Mouse (Mus musculus) lung, adult 18-20 months (tissue): Measurements from ENCODE around the gene Arhgef40.

Experiments
- DNase-seq, 2 experiments: peaks; one replicate each; pipeline ENCODE4 v3.0.0; 2022; ENCODE audit warnings: mixed read lengths in 2 of 2

Gene Arhgef40

GRCm38 (mm10) chr14:51984247-51985231 lies at the start of gene Arhgef40:
Gene Arhgef40 (plus strand): TSS chr14:51984719.
- peak; percentile 58 to 74 for DNase-seq

DNA sequence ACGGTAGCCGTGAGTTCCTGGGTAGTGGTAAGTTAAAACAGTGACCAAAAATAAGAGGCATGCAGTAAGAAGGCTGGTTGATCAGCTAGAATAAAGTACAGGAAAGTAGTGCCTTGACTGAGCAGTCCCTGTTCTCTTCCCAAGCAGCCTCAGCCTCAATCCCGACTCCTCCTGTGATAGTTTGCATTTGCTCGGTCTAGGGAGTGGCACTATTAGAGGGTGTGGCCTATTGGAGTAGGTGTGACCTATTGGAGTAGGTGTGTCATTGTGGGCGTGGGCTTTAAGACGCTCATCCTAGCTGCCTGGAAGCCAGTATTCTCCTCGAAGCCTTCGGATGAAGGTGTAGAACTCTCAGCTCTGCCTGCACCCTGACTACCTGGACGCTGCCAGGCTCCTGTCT lies 45.5 kb upstream of the Arhgef40 start:
- DNase-seq: no peak

DNA sequence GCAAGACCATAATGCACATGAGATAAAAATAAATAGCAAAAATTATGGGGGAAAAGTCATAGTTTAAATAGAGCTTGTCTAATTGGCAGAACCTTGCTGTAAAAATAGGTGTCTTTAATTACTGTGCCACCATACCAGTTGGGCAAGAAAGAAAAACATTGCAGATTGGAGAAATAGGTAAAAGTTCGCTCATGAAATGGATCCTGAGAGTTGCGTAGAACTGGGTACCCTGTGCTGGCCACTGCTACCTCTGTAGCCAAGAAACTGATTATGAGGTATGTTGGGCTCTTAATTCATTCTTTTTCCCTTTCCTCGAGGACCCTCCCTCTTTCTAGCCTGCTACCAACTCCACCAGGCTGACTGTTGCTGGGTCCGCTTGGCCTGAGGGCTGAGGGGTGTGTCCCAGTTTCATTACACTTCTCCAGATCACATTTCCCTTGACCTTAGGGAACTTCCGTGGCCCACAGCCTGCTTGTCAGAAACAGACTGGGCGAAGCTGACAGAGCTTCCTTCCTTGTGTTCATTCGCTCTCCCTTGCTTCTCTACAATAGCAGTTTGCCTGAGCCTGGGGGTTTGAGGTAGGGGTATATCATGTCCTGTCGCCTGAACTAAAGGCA lies 43.5 kb upstream of the Arhgef40 start:
- DNase-seq: peak; percentile 35 to 41

GRCm38 (mm10) chr14:51941577-51941976 lies 42.9 kb upstream of the Arhgef40 start:
- DNase-seq: no peak

- no peak for DNase-seq
Observed at GRCm38 (mm10) chr14:51942236-51942635, 42.3 kb upstream of the Arhgef40 start.

DNA sequence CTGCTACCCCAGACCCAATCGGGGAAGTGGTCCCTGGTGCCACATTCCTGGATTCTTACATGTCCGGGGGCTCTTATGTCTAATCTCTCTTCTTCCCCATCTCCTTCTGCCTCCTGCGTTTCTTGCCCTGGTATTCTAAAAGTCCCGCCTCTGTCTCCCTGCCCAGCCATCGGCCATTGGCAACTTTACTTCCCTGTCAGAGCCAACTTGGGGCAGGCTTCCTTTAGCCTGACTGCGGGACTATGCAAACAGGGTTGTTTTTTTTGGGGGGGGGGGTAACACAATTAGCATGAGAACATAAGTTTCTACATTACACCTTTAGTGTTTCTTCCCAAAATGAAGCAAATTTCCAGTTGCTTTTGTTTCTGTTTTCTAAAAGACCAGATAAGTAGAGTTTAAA lies 41.2 kb upstream of the Arhgef40 start:
- no peak for DNase-seq

GRCm38 (mm10) chr14:51960316-51960715 lies 24.2 kb upstream of the Arhgef40 start:
- DNase-seq: no peak

DNA sequence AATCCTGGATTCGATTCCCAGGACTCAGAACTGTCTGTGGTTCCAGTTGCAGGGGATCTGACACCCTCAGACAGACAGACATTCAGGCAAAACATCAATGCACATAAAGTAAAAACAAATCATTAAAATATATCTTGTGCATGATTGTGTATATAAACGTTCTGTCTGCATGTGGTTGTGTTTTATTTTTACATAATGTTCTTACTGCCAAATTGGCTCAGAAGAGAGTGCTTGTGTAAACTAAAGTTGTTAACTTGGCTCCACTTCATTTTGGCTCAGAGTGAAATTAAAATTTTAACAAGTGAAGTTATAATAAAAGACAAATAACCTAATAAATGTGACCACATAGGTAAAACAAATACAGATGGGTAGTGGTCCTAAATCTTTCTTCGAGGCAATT lies 17.1 kb upstream of the Arhgef40 start:
- no peak for DNase-seq

GRCm38 (mm10) chr14:51979252-51979651 lies 5.3 kb upstream of the Arhgef40 start:
- DNase-seq: no peak

DNA sequence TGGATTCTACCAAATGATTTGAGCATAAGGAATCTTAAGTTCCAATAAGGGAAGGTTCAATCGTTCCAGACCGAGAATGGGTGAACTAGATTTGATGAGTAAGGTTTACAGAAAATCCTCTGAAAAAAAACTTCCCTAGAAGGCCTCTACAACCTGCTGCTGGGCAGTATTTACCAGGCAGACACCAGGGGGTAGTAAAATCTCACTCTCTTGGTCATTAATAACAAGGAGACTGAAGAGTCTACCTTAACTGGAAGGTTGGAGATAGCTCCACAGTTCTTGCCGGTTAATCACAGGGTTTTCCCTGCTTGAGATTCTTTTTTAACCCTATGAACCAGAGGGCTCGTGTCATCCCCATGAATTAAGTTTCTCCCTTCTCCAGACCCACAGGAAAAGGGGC lies 1.3 kb upstream of the Arhgef40 start:
- DNase-seq: no peak

GRCm38 (mm10) chr14:51983855-51984246 lies 668 bp upstream of the Arhgef40 start:
- DNase-seq: no peak

DNA sequence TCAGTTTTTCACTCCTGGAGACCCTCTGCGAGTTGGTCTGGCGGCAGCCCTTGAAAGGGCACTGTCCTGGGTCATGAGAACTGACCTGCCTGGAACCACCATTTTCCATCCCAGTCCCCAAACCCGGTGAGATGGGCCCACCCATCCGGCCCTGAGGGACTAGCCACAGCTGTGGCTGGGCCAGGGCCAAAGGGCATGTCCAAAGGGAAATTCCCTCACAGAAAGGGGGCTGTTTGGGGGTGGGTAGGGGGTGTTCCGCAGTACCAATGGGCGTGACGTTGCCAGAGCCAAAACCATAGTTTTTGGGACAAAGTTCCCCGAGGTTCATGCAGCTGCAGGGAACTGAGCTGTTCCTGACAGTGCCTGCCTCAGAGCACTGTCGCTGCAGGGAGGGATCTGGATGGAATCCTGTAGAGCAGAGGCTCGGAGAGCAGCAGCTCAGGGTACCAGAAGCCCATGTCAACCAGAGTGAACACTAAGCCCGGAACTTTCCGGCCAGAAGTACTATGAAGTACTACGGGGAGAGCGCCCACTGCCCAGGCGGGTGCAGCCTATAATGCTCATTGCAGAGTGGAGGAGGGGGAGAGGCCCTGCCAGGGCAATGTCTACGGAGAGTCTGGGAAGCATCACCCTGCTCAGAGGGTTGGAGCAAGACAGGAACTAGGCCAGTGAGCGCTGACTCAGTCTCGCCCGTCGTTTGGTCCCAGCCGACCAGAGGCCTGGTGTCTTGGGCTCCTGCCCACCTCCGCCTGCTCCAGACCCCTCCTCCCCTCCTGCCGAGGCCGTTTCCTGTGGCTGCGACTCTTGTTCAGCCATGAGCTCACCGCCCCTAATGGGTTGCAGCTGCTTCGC lies 1.0 kb downstream of the Arhgef40 start:
- peak; percentile 72 to 78 for DNase-seq

DNA sequence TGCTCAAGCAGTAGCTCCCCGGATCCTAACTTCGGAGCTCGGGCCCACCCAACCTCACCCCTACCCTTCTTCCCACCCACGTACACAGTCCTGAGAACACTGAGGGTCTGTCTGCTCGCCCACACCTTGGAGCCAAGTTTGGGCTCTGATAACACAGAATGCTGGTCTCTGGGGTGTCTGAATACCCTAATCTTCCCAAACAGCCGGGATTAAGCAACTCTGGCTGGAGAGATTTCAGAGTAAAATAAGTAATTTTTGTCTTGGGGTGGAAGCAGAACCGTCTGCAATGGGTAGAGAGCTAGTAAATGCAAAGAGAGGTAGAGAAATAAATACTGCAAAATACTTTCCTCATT lies 1.6 kb downstream of the Arhgef40 start:
- DNase-seq: no peak

DNA sequence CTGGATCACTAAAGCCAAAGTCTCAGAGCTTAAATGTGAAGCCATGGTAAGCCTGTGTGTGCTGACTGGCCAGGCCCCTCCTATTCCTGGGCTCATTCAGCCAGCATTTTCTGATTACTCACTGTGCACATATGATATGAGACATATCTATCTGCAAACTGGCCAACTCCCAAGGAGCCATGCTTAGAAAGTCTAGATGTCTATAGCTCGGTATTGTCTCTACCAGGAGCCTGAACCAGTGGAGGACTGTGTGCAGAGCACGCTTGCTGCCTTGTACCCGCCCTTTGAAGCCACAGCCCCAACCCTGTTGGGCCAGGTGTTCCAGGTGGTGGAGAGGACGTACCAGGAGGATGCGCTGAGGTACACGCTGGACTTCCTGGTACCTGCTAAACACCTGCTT lies 2.7 kb downstream of the Arhgef40 start:
- no peak for DNase-seq

DNA sequence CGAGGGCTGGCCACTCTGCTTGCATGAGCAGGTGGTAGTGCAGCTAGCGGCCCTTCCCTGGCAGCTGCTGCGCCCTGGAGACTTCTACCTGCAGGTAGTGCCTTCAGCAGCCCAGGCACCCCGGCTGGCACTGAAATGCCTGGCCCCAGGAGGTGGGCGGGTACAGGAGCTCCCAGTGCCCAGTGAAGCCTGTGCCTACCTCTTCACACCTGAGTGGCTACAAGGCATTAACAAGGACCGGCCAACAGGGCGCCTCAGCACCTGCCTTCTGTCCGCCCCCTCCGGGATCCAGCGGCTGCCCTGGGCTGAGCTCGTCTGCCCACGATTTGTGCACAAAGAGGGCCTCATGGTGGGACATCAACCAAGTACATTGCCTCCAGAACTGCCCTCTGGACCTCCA lies 4.2 kb downstream of the Arhgef40 start:
- DNase-seq: no peak

- no peak for DNase-seq
Observed at GRCm38 (mm10) chr14:51989461-51989970, 5.0 kb downstream of the Arhgef40 start.

- no peak for DNase-seq
Observed at GRCm38 (mm10) chr14:51994453-51994852, 9.9 kb downstream of the Arhgef40 start.

DNA sequence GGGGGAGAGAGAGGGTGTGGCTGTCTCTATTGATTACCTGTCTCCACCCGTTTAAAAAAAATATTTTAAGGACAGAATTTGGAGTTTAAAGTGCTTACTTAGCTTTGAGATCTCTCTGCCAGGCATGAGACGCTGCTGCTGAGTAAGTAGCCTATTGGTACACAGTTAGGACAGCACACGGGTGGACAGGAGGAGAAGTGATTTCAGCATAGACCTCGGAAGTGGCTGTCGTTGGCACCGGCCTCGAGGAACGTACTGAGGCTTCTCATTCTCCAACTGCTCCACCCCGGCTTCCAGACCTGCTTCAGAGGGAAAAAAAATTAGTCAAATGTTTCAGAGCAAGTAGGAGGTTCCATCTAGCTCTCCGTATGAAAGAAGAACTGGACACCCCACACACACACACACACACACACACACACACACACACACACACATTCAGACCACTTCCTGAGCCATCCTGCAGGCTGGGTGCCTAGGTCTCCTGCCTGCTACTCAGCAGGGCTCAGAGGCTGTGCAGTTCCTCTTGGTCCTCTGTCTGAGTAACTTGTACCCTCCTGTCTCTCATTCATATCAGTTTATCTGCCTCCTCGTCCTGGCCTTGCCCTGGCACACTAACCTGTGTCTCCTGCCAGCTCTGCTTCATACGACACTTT lies 10.8 kb downstream of the Arhgef40 start:
- no peak for DNase-seq

- no peak for DNase-seq
Observed at GRCm38 (mm10) chr14:51996231-51996841, 11.8 kb downstream of the Arhgef40 start.

- DNase-seq: no peak
Observed at GRCm38 (mm10) chr14:51996866-51997265, 12.3 kb downstream of the Arhgef40 start.

GRCm38 (mm10) chr14:51997483-51997882 lies 13.0 kb downstream of the Arhgef40 start:
- no peak for DNase-seq

GRCm38 (mm10) chr14:52003981-52004495 lies 19.5 kb downstream of the Arhgef40 start:
- no peak for DNase-seq
